Mouse (Mus musculus): ENCODE results near the gene Shisa3.
A peak's percentile ranks its signal among the peaks of the same experiment; 100 is the strongest.

The Shisa3 gene

GRCm38 (mm10) chr5:67633831-67634268, 26.2 kb downstream of the Shisa3 start:
- DNase-seq, result no peak

- no peak for DNase-seq
Measured at GRCm38 (mm10) chr5:67634339-67634738, 26.7 kb downstream of the Shisa3 start.

- DNase-seq, result no peak
Measured at GRCm38 (mm10) chr5:67640596-67641312, 33.1 kb downstream of the Shisa3 start.

- DNase-seq, result no peak
Measured at GRCm38 (mm10) chr5:67641406-67642120, 33.9 kb downstream of the Shisa3 start.

GRCm38 (mm10) chr5:67643537-67644255, 36.0 kb downstream of the Shisa3 start:
- no peak for DNase-seq

GRCm38 (mm10) chr5:67646756-67647529, 39.3 kb downstream of the Shisa3 start:
- no peak for DNase-seq

- peak in 1 of 2 experiments; percentile 14 for DNase-seq
Measured at GRCm38 (mm10) chr5:67647568-67647967, 39.9 kb downstream of the Shisa3 start.

- no peak for DNase-seq
Measured at GRCm38 (mm10) chr5:67649156-67649555, 41.5 kb downstream of the Shisa3 start.

GRCm38 (mm10) chr5:67650021-67650420, 42.3 kb downstream of the Shisa3 start:
- DNase-seq, result no peak

- DNase-seq, result no peak
Measured at GRCm38 (mm10) chr5:67652468-67652867, 44.8 kb downstream of the Shisa3 start.

GRCm38 (mm10) chr5:67653543-67653942, 45.9 kb downstream of the Shisa3 start:
- no peak for DNase-seq

GRCm38 (mm10) chr5:67654572-67654971, 46.9 kb downstream of the Shisa3 start:
- DNase-seq, result no peak

- DNase-seq, result no peak
Measured at GRCm38 (mm10) chr5:67655696-67656519, 48.2 kb downstream of the Shisa3 start.

- DNase-seq, result no peak
Measured at GRCm38 (mm10) chr5:67656821-67657259, 49.2 kb downstream of the Shisa3 start.

GRCm38 (mm10) chr5:67659864-67660263, 52.2 kb downstream of the Shisa3 start:
- no peak for DNase-seq

GRCm38 (mm10) chr5:67662715-67663114, 55.0 kb downstream of the Shisa3 start:
- DNase-seq, result no peak

- DNase-seq, result peak; percentile 19 to 38
Measured at GRCm38 (mm10) chr5:67669436-67669896, 61.8 kb downstream of the Shisa3 start.

- DNase-seq, result no peak
Measured at GRCm38 (mm10) chr5:67670158-67670557, 62.5 kb downstream of the Shisa3 start.

GRCm38 (mm10) chr5:67673008-67673407, 65.3 kb downstream of the Shisa3 start:
- DNase-seq, result no peak

Data from kidney, adult 8-10 months (tissue).